Mouse (Mus musculus) ES-E14 (cell line): ENCODE data around the gene Osbpl11.

Source experiments
- HCFC1 ChIP-seq: IDR thresholded peaks from 2 replicates; pipeline ENCODE4 v1.6.1; 2012; ENCODE audit warnings: low read length, inconsistent platforms, borderline replicate concordance; ENCODE audit not compliant: insufficient read depth
- MAFK ChIP-seq: IDR thresholded peaks from 2 replicates; pipeline ENCODE4 v1.6.1; 2014; ENCODE audit warnings: mild to moderate bottlenecking, low read depth, low read length, inconsistent platforms; ENCODE audit not compliant: insufficient read depth
- ZC3H11A ChIP-seq: IDR thresholded peaks from 2 replicates; pipeline ENCODE4 v1.6.1; 2012; ENCODE audit warnings: low read depth, mild to moderate bottlenecking, inconsistent platforms, low read length, borderline replicate concordance
- ZNF384 ChIP-seq: IDR thresholded peaks from 2 replicates; pipeline ENCODE4 v1.6.1; 2012; ENCODE audit warnings: low read depth, low read length, inconsistent platforms

- TF ChIP-seq ZC3H11A (no peak), HCFC1 (no peak), MAFK (no peak), ZNF384 (no peak)
Observed at GRCm38 (mm10) chr16:33143452-33143851, 41.4 kb upstream of the Osbpl11 start.
